Mouse (Mus musculus) lung, embryonic 16.5 days (tissue): ENCODE data around the gene Stx6. TPM values are rescaled to one million over a fixed set of nuclear protein-coding genes. Genes with fewer than 3 reads are reported as not detected.

ENCODE experiments used
- ATAC-seq: fragments of 200-750 bp; cut with Nextera tagmentation; 2 replicates; pipeline ENCODE4 v1.8.0; 2017; ENCODE audit warnings: low read depth, mild to moderate bottlenecking, moderate library complexity
- H3K27ac ChIP-seq: fragments of 300-500 bp; sonication (generic); 2 replicates; pipeline ENCODE4 v1.5.1; 2014; ENCODE audit warnings: mild to moderate bottlenecking, control low read depth, low read length
- H3K27me3 ChIP-seq: fragments of 300-500 bp; sonication (generic); 2 replicates; pipeline ENCODE4 v1.6.1; 2014; ENCODE audit warnings: low read depth, low read length, mixed read lengths; ENCODE audit not compliant: control insufficient read depth, insufficient read depth
- H3K36me3 ChIP-seq: fragments of 300-500 bp; sonication (generic); 2 replicates; pipeline ENCODE4 v1.6.1; 2014; ENCODE audit warnings: low read length; ENCODE audit not compliant: control insufficient read depth, insufficient read depth
- H3K4me1 ChIP-seq: fragments of 300-500 bp; sonication (generic); replicated peaks from 2 replicates; pipeline ENCODE4 v1.6.1; 2014; ENCODE audit warnings: low read length, mixed read lengths; ENCODE audit not compliant: control insufficient read depth, insufficient read depth
- H3K4me2 ChIP-seq: fragments of 300-500 bp; sonication (generic); 2 replicates; pipeline ENCODE4 v1.6.1; 2014; ENCODE audit warnings: low read depth, low read length, control low read depth
- H3K4me3 ChIP-seq: fragments of 300-500 bp; sonication (generic); 2 replicates; pipeline ENCODE4 v1.5.1; 2014; ENCODE audit warnings: mild to moderate bottlenecking, low read length, control low read depth
- H3K9ac ChIP-seq: fragments of 300-500 bp; sonication (generic); 2 replicates; pipeline ENCODE4 v1.6.1; 2014; ENCODE audit warnings: low read length, control low read depth
- H3K9me3 ChIP-seq: fragments of 300-500 bp; sonication (generic); 2 replicates; pipeline ENCODE4 v1.6.1; 2016; ENCODE audit warnings: low read length; ENCODE audit not compliant: control insufficient read depth
- WGBS: fragments of 180-500 bp; shearing (Covaris S2); extraction: QIAGEN DNeasy Blood & Tissue Kit; methylation state at CpG from one replicate; pipeline ENCODE4 v1.1.7; 2014; 5-methylcytosine and 5-hydroxymethylcytosine counted together
- polyA plus RNA-seq: library from polyadenylated mRNA; unstranded; fragments of >200 nt; fragmentation: Nextera tagmentation; extraction: Ambion mirVana; gene quantifications from 2 replicates; pipeline ENCODE4 v1.2.1, GENCODE M21; 2015

Gene Stx6
- polyA plus RNA-seq, 1 experiment from 2014 or later, result 72.8 TPM

DNA sequence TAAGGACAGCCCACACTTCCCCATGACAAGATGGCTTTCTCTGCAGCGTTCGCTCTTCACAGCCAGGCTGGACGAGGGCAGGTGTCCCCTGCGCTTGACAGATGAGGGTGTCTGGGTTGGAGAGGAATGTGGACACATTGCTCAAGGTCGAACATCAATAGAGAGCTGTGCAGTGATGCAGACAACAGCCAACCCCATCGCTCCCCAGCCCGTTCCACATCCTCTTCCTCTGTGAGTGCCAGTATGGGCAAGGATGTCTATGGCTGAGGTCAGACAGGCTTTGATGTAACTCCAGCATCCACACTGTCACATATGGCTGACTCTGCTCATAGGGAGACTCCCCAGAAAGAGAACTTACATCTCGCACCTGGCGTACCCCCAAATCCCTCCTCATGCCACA lies 74.9 kb downstream of the Stx6 start:
- ATAC-seq, result no peak
- no peaks in the 10 kb centered on the region for H3K27me3 ChIP-seq
- H3K4me2 ChIP-seq, result no peak overlapping the region
- WGBS, result 59% methylated on average over 9 of the region's 9 CpGs
- no peak overlapping the region for H3K4me3 ChIP-seq
- H3K36me3 ChIP-seq, result peaks cover 2% of the 10 kb centered on the region; the same call in 1 of the 2 replicates
- no peak overlapping the region for H3K9ac ChIP-seq
- peak overlapping the region; percentile 73 for H3K27ac ChIP-seq
- H3K9me3 ChIP-seq, result no peaks in the 10 kb centered on the region
- H3K4me1 ChIP-seq, result peaks cover 33% of the 10 kb centered on the region

DNA sequence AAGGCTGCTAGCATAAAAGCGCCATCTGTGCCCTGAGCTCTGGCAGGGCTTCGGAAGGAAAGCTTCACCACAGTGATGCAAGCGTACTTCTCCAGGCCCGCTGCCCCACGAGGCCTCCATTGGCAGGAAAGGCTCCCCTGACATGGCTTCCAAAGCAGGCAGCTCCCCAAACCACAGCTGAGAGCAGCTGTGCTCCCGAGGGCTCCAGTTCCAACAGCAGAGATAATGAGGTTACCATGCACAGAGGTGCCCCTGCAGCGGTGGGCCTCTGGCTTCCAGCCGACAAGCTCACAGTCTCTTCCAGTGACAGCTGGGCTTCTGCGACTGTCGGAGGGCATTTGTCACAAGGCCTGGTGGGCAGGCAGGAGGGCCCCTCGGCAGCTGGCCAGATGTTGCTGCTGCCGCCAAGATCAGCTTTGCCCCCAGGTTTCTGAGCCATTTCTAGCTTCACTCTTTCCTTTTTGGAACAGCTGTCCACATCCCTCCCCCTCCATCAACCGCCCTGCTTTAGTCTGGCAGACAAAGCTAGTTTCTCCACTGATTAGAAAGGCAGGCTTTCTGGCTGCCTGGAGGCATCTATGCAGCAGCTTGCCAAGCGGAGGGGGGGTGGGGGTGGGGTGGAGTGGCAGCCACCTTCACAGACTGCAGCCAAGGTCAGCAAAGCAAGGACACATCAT lies 75.6 kb downstream of the Stx6 start:
- no peak overlapping the region for H3K4me2 ChIP-seq
- peaks cover 2% of the 10 kb centered on the region; the same call in 1 of the 2 replicates for H3K36me3 ChIP-seq
- H3K27ac ChIP-seq, result peak overlapping the region; percentile 73
- no peaks in the 10 kb centered on the region for H3K27me3 ChIP-seq
- no peaks in the 10 kb centered on the region for H3K9me3 ChIP-seq
- peaks cover 31% of the 10 kb centered on the region for H3K4me1 ChIP-seq
- H3K9ac ChIP-seq, result no peak overlapping the region
- H3K4me3 ChIP-seq, result no peak overlapping the region
- WGBS, result 34% methylated on average over 14 of the region's 14 CpGs
- peak; percentile 87 for ATAC-seq

DNA sequence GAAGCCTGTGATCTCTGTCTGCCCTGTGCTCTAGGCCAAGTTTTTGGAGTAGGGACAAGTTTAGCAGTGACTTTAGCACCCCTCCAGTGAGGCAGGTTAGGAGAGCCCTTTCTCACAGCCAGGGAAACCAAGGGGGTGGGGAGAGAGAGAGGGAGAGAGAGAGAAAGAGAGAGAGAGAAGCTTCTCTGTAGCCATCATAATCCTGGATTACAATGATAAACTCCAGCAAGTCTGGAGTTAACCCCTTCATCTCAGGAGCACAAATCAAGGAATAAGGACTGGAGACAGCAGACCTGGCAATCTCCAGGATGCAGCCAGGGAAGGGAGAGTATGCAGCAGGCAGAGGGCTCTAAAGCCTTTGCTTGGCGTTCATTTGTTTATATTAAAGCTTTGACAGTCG lies 77.1 kb downstream of the Stx6 start:
- no peak for ATAC-seq
- Histone ChIP-seq H3K4me3 (no peak overlapping the region), H3K9me3 (no peaks in the 10 kb centered on the region), H3K9ac (no peak overlapping the region), H3K27me3 (no peaks in the 10 kb centered on the region), H3K4me1 (peaks cover 28% of the 10 kb centered on the region), H3K4me2 (no peak overlapping the region), H3K36me3 (peaks cover 2% of the 10 kb centered on the region; the same call in 1 of the 2 replicates), H3K27ac (no peak overlapping the region)
- 11% methylated on average over 2 of the region's 2 CpGs for WGBS

DNA sequence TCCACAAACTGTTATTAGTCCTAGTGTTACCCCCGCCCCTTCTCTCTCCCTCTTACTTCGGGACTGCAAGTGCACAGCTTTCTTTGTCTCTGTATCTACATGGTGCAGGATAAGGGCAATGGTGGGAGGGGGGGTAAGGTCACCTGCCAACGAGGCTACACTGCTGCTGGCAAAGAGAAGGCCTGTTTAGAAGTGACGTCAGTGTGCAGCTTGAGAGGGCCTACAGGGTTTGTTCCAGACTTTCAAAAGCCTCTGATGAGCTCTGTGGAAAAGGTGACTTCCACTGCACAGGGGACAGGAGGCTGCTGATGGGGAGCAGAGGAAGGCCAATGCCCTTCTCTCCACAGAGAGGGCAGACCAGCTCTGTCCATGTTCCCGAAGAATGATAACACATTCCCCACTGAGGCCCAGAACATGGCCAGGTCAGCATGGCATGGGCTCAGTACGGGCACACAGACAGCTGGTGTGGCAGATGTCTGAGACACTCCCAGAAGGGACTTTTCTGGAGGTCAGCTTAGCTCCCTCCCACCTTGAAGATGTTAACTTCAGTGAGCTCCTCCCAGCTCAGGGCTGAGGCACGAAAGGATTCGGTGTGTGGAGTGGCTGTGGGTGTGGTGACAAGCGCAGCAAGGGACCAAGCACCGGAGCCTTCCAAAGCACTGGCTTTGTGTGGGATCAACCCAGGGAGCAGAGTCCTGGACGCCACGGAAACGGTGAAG lies 78.0 kb downstream of the Stx6 start:
- WGBS, result 56% methylated on average over 13 of the region's 13 CpGs
- H3K36me3 ChIP-seq, result no peaks in the 10 kb centered on the region
- no peak overlapping the region for H3K9ac ChIP-seq
- no peak overlapping the region for H3K27ac ChIP-seq
- no peak overlapping the region for H3K4me3 ChIP-seq
- no peaks in the 10 kb centered on the region for H3K27me3 ChIP-seq
- peaks cover 28% of the 10 kb centered on the region for H3K4me1 ChIP-seq
- no peaks in the 10 kb centered on the region for H3K9me3 ChIP-seq
- no peak overlapping the region for H3K4me2 ChIP-seq
- ATAC-seq, result no peak

DNA sequence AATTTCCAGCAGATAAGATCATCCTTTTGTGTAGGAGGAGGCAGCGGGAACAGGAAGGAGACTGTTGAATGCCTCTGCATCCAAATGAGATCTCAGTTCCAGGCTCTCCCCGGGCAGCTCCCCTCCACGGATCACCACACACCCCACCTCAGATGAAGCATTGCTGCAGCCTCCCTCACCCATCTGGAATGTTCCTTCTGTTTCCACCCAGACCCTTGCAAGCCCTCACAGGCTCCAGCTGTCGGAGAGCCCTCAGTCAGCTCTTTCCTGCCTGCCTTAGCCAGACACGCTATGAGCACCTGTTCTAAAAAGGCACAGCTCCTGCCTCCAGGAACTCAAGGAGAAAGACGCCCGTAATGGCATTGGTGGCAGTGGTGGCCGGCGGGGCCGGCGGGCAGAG lies 78.9 kb downstream of the Stx6 start:
- Histone ChIP-seq H3K27ac (no peak overlapping the region), H3K27me3 (no peaks in the 10 kb centered on the region), H3K4me1 (peaks cover 26% of the 10 kb centered on the region), H3K4me2 (no peak overlapping the region), H3K36me3 (no peaks in the 10 kb centered on the region), H3K9ac (no peak overlapping the region), H3K9me3 (no peaks in the 10 kb centered on the region), H3K4me3 (no peak overlapping the region)
- no peak for ATAC-seq
- WGBS, result 73% methylated on average over 11 of the region's 11 CpGs

DNA sequence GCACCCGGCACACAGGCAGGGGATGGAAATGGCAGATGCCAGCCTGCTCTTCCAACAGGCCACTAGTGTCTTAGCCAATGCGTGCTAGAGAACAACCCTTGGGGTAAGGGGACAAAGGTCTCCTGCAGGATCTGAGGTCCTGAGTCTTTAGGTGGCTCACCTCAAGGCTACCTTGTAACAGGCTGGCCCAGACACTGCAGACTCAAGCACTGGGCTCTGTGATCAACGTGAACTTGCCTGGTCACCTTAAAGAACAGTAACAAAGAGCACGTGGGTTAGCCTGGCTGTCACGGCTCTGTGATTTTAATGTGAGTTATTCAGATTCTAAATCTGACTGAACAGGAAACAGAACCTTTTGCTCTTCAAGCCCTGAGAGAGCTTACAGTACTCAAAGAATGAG lies 79.6 kb downstream of the Stx6 start:
- WGBS, result 89% methylated on average over 5 of the region's 5 CpGs
- Histone ChIP-seq H3K36me3 (no peaks in the 10 kb centered on the region), H3K27me3 (no peaks in the 10 kb centered on the region), H3K9me3 (no peaks in the 10 kb centered on the region), H3K9ac (no peak overlapping the region), H3K27ac (no peak overlapping the region), H3K4me3 (no peak overlapping the region), H3K4me2 (no peak overlapping the region), H3K4me1 (peaks cover 20% of the 10 kb centered on the region)
- ATAC-seq, result no peak

DNA sequence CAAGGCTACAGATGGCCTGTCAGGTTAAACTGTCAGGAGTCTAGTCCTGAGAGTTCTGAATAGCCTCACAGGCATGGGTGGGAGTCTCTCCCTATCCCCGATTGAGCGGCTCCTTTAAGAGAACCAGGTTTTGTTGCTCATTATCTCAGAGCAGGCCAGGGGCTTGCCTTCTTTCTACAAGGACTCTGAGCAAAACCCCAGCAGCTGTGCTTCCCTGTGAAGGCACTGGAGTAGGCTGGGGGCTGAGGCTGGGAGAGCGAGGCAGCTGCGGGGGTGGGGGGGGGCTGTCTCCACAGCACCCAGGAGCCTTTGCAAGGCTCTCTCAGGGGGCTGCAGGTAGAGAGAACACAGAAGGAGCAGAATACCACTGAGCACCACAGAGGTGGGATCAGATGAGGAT lies 80.7 kb downstream of the Stx6 start:
- no peak overlapping the region for H3K9ac ChIP-seq
- H3K9me3 ChIP-seq, result no peaks in the 10 kb centered on the region
- H3K36me3 ChIP-seq, result no peaks in the 10 kb centered on the region
- no peak overlapping the region for H3K4me3 ChIP-seq
- no peak for ATAC-seq
- H3K4me2 ChIP-seq, result no peak overlapping the region
- 84% methylated on average over 4 of the region's 4 CpGs for WGBS
- peaks cover 14% of the 10 kb centered on the region for H3K4me1 ChIP-seq
- H3K27me3 ChIP-seq, result no peaks in the 10 kb centered on the region; the same call in 1 of the 2 replicates
- H3K27ac ChIP-seq, result no peak overlapping the region

DNA sequence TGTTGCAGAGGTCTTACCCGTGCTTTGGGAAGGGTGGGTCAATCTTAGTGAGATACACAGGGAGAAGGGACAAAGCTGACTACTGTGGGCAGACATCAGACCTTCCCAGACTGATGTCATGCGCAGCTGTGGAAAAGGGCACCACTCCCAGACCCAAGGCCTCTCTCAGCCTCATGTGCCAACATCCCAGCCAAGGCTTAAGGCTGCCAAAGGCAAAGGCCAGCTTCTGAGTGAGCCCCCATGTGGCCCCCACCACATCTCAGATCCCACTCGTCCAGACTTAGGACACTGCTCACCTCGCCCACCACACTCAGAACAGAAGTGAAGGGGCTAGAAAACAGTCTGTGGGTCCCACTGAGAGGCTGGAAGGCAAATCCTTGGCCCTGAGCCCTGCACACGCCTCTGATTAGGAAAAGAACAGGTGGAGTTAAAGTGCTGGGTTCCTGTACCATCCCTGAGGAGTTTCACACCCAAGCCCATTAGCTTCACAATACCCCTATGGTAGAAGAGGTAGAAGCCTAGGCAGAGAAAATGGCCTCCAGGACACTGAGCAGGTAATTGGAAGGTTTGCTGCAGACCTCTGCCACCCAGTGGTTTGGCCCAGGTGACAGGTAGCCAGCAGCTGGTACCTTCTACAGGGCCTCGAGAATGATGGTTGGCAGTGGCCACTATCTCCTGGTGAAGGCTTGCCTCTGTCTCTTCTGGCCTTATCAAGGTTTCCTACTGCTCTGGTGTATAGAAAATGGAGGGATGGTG lies 81.6 kb downstream of the Stx6 start:
- Histone ChIP-seq H3K36me3 (no peaks in the 10 kb centered on the region), H3K4me1 (peaks cover 13% of the 10 kb centered on the region), H3K9me3 (no peaks in the 10 kb centered on the region), H3K9ac (no peak overlapping the region), H3K27me3 (peaks cover 4% of the 10 kb centered on the region; the same call in 1 of the 2 replicates), H3K27ac (no peak overlapping the region), H3K4me2 (no peak overlapping the region), H3K4me3 (no peak overlapping the region)
- 74% methylated on average over 6 of the region's 6 CpGs for WGBS
- no peak for ATAC-seq
